Mouse (Mus musculus) testis, adult 2 months (tissue): ENCODE data around the gene Scn8a. TPM values are rescaled to one million over a fixed set of nuclear protein-coding genes. Genes with fewer than 3 reads are reported as not detected.

Experiments used
- H3K27ac ChIP-seq: fragments of 200-500 bp; 2 replicates; pipeline ENCODE4 v1.5.1; 2012; ENCODE audit warnings: low read depth, low read length; ENCODE audit not compliant: control insufficient read depth, insufficient read depth
- H3K27me3 ChIP-seq: fragments of 200-500 bp; 2 replicates; pipeline ENCODE4 v1.6.1; 2012; ENCODE audit warnings: mild to moderate bottlenecking, low read length, moderate library complexity; ENCODE audit not compliant: control insufficient read depth, insufficient read depth
- H3K36me3 ChIP-seq: fragments of 200-500 bp; 2 replicates; pipeline ENCODE4 v1.6.1; 2012; ENCODE audit warnings: mild to moderate bottlenecking, low read length; ENCODE audit not compliant: control insufficient read depth, insufficient read depth
- H3K4me1 ChIP-seq: fragments of 200-500 bp; 2 replicates; pipeline ENCODE4 v1.6.1; 2012; ENCODE audit warnings: low read length; ENCODE audit not compliant: control insufficient read depth, insufficient read depth
- H3K4me3 ChIP-seq: fragments of 200-500 bp; 2 replicates; pipeline ENCODE4 v1.5.1; 2012; ENCODE audit warnings: low read depth, mild to moderate bottlenecking, low read length, moderate library complexity, mixed read lengths; ENCODE audit not compliant: control insufficient read depth
- CTCF ChIP-seq: fragments of 200-500 bp; IDR thresholded peaks from 2 replicates; pipeline ENCODE4 v1.5.1; 2012; ENCODE audit warnings: low read depth, mild to moderate bottlenecking, inconsistent platforms, low read length, moderate library complexity; ENCODE audit not compliant: control insufficient read depth, insufficient read depth, insufficient replicate concordance
- POLR2A ChIP-seq: fragments of 200-500 bp; IDR thresholded peaks from 2 replicates; pipeline ENCODE4 v1.6.1; 2012; ENCODE audit warnings: low read depth, mild to moderate bottlenecking, inconsistent platforms, low read length, moderate library complexity; ENCODE audit not compliant: control insufficient read depth
- polyA plus RNA-seq: library from polyadenylated mRNA; depleted of rRNA; stranded (reverse); fragments of >200 nt; gene quantifications from 2 replicates; pipeline ENCODE4 v1.2.3, GENCODE M21; 2012

Scn8a gene
- polyA plus RNA-seq, 1 experiment, result 3.4 TPM

- no peak overlapping the region for H3K27ac ChIP-seq
- TF ChIP-seq CTCF (no peak), POLR2A (no peak)
- peak overlapping the region; percentile 58 for H3K4me3 ChIP-seq
- H3K4me1 ChIP-seq, result peaks cover 13% of the 10 kb centered on the region
- H3K36me3 ChIP-seq, result no peaks in the 10 kb centered on the region
- peaks cover 2% of the 10 kb centered on the region; the same call in 1 of the 2 replicates for H3K27me3 ChIP-seq
Measured at GRCm38 (mm10) chr15:101044531-101044930, 174.9 kb downstream of the Scn8a start.

- H3K36me3 ChIP-seq, result no peaks in the 10 kb centered on the region
- H3K27me3 ChIP-seq, result peaks cover 2% of the 10 kb centered on the region; the same call in 1 of the 2 replicates
- H3K4me1 ChIP-seq, result peaks cover 12% of the 10 kb centered on the region
- no peak overlapping the region for H3K27ac ChIP-seq
- TF ChIP-seq POLR2A, result no peak
- H3K4me3 ChIP-seq, result peak overlapping the region; percentile 79
Measured at GRCm38 (mm10) chr15:101046039-101046526, 176.4 kb downstream of the Scn8a start.

GRCm38 (mm10) chr15:101046527-101047193 lies 177.0 kb downstream of the Scn8a start:
- Histone ChIP-seq H3K27ac (no peak overlapping the region), H3K27me3 (peaks cover 2% of the 10 kb centered on the region; the same call in 1 of the 2 replicates)

GRCm38 (mm10) chr15:101047194-101047555 lies 177.5 kb downstream of the Scn8a start, which contains the start of gene Gm47841:
Gene Gm47841 (minus strand): TSS chr15:101047397.
- Histone ChIP-seq H3K36me3 (no peaks in the 10 kb centered on the region), H3K4me3 (peak within 1 kb of the TSS; percentile 79), H3K4me1 (peaks cover 19% of the 10 kb centered on the region), H3K27ac (no peak within 1 kb of the TSS), H3K27me3 (peaks cover 2% of the 10 kb centered on the region; the same call in 1 of the 2 replicates)
- TF ChIP-seq CTCF, result no peak
- peak; percentile 72 for TF ChIP-seq POLR2A

More at GRCm38 (mm10) chr15:101046527-101047193, 177.0 kb downstream of the Scn8a start:
- Histone ChIP-seq H3K4me3 (peak overlapping the region; percentile 79), H3K36me3 (no peaks in the 10 kb centered on the region), H3K4me1 (peaks cover 14% of the 10 kb centered on the region)
- TF ChIP-seq POLR2A, result no peak
- TF ChIP-seq CTCF, result no peak

GRCm38 (mm10) chr15:101048338-101048896 lies 178.8 kb downstream of the Scn8a start:
- no peak for TF ChIP-seq POLR2A
- TF ChIP-seq CTCF, result no peak
- no peak overlapping the region; the same call in 1 of the 2 replicates for H3K4me3 ChIP-seq
- H3K4me1 ChIP-seq, result peaks cover 28% of the 10 kb centered on the region
- no peaks in the 10 kb centered on the region for H3K36me3 ChIP-seq
- peaks cover 2% of the 10 kb centered on the region; the same call in 1 of the 2 replicates for H3K27me3 ChIP-seq
- H3K27ac ChIP-seq, result no peak overlapping the region

GRCm38 (mm10) chr15:101051869-101052268 lies 182.2 kb downstream of the Scn8a start:
- Histone ChIP-seq H3K27ac (no peak overlapping the region), H3K4me1 (peaks cover 19% of the 10 kb centered on the region), H3K27me3 (no peaks in the 10 kb centered on the region), H3K4me3 (no peak overlapping the region), H3K36me3 (no peaks in the 10 kb centered on the region)
- TF ChIP-seq POLR2A, result no peak

- Histone ChIP-seq H3K4me3 (peak overlapping the region; percentile 59), H3K36me3 (no peaks in the 10 kb centered on the region), H3K27ac (no peak overlapping the region), H3K27me3 (no peaks in the 10 kb centered on the region), H3K4me1 (peaks cover 17% of the 10 kb centered on the region)
- no peak for TF ChIP-seq CTCF
- no peak for TF ChIP-seq POLR2A
Measured at GRCm38 (mm10) chr15:101052560-101053501, 183.2 kb downstream of the Scn8a start.
